Mouse (Mus musculus): ENCODE results near the gene Fdxr. TPM values are rescaled to one million over a fixed set of nuclear protein-coding genes. Genes with fewer than 3 reads are reported as not detected.

Fdxr gene
- polyA plus RNA-seq (2017; shearing (Covaris generic)) = 10 to 100 TPM; 20.6 to 26.2 (median 23.7) TPM

DNA sequence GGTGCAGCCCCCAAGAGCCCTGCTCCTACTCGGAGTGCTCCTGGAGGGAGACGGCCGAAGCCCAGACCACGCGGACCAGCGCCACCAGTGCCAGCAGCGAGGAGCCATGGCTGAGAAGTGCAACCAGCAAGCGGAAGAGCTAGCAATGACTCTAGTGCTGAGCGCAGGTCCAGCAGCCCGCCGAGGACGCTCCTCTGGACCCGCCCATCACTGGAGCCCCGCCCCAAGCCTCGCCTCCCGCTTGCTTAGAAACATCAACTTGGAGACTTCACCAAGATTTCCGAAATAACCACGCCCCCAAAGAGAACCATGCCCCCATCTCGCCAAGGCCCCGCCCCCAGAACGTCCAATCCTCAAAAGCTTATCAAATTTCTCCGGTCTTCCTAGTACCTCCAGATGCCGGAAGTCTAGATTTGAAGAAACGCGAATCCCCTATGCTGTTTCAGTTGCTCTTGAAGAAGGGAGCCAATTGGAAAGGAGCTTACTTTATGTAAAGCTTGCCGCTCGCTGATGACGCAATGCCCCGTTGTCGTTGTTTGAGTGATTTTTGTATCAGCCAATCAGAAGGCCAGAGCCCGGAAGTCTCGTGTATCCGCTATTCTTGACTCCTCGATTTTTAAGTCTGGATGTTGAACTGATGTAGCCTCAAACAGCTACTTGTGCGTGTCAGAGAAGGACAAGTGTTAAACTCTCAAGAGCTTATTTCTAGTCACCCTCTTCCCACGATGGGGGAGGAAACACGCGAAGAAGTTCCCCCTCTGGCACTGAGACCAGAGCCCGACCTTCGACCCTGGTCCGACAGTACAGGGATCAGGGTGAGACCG lies at the start of gene Fdxr:
Gene Fdxr (minus strand): TSS at position 271 of the 824 bp plus-strand sequence.
- peak; percentile 94 for ATAC-seq

- no peak for ATAC-seq
Measured at GRCm38 (mm10) chr11:115323354-115323753, 46.5 kb upstream of the Fdxr start.

- ATAC-seq = peak; percentile 41
Measured at GRCm38 (mm10) chr11:115321906-115322693, 45.2 kb upstream of the Fdxr start, which contains the start of gene Ush1g. Gene Ush1g (minus strand): TSS chr11:115322041.

DNA sequence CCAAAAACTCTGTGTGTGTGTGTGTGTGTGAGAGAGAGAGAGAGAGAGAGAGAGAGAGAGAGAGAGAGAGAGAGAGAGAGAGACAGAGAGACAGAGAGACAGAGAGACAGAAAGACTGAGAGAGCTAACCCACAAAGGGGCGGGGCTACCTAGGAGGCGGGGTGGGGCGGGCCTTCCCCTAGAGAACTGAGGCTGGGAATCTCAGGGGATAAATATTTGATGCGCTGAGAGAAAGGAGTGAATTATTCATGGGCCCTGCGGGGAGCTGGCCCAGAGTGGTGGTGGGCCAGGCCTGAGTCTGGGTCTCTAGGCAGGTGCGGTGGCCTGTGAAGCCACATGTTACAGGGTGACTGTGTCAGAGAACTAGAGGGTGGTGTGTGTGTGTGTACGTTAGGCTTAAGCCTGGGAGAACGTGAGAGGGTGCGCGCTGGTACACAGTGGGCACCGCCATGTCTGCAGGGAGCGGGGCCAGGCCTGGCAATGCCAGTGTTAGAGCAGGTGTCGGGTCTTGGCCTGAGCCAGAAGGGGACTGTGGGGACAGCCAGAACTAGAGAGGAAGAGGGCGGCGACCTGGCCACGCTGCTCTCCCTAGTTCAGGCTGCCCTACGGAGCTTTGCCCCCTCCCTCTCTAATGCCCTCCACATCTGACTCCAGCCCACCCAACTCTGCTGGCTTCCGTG lies 43.0 kb upstream of the Fdxr start:
- ATAC-seq = no peak

DNA sequence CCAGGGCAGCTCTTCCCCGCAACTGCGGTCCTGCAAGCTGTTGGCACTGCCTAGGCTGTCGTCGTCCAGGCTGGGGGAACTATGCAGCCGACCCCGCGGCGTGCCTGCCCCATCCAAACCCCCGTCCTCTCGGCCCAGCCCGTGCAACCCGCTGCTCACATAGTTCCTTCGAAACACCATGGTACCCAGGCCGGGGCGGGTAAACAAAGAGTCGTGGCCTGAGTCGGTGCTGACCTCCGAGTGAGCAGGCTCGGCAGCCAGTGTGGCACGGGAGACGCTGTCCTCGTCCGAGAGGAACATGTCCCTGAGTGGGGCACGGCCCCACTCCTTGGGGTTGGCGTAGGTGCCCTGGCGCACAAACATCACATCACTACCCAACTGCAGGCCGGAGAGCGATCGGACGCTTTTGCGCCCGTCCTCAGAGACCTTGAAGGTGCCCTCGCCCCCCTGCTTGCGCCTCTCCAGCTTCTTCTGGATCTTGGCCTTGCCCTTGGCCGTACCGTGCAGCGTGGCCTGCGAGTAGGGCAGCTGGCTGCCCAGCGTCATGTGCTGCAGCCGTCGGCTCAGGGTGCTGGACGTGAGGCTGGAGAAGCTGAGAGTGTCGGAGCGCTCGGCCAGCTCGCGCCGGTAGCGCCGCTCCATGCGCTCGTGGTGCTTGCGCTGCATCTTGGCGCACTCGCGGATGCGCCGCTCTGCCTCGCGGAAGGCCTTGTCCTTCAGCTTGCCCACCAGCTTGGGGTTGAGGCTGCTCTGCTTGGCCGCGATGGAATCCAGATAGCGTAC lies 41.6 kb upstream of the Fdxr start:
- no peak for ATAC-seq

DNA sequence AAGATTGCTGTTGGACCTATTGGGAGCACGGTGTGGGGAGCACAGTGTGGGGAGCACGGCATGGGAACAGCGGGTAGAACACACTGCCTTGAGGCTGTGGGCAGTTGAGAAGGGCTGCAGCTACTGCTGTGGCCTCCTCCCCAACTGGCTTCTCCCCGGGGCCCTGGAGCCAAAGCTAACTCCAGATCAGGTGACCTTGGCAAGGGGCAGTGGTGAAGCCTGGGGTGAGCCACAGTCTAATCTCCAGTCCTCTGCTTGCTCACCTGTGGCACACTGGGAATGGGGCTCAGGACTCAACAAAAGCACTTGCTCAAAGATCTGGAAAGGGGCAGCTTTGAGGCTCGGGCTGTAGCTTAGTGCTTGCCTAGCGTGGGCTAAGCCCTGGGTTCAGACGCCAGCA lies 40.4 kb upstream of the Fdxr start:
- no peak for ATAC-seq

DNA sequence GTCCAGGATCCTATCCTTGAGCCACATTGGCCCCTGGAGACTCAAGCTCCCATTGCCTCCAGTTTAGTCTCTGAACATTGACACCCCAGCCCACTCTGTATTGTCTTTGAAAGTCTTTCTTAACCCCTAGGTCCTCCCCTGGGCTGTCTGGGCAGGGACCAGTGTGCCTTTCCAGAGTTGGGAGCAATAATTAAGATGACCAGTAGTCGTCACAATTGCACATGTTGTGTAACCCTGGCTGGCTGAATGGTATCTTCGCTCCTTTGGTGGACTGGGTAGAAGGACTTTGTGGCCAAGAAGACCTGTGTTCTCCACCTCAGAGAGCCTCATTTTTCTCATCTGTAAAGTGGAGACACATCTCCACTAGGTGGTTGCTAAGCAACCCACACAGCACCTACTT lies 37.4 kb upstream of the Fdxr start:
- ATAC-seq = no peak

DNA sequence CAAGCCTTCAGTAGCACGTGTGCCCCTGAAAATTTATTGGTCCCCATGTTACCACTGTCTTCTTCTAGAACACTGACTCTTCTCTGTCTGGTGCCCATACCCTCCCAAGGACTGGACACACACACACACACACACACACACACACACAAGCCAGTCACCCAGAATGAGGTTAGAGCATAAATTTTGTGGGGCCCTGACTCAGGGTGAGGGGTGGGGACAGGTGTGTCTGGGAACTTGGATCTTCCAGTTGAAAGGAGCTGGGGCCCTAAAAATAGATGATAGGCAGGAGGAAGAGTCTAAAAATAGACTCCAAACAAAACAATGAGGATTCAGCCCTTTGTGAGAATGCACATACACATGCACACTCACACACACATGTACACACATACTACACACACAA lies 31.9 kb upstream of the Fdxr start:
- no peak for ATAC-seq

GRCm38 (mm10) chr11:115306863-115307262 lies 30.0 kb upstream of the Fdxr start, which contains the start of gene Otop2:
Gene Otop2 (plus strand): TSS chr11:115307163.
- ATAC-seq = no peak

DNA sequence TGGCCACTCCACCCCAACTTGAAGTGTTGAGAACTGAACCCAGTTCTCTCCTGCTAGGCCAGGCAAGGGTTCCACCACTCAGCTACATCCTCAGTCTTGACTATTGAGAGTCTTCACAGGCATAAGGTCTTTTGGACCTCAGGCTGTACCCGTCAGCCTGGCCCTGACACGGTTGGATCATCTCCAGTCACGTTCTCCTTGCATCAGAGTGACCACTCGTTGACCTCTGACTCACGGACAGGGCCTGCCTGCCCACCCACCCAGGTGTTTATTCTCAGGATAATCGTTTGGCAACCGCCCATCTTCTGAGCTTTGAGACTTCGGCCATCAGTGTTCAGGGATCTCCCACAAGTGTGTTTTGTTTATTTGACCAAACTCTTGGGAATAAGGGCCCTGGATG lies 26.3 kb upstream of the Fdxr start:
- ATAC-seq = no peak

DNA sequence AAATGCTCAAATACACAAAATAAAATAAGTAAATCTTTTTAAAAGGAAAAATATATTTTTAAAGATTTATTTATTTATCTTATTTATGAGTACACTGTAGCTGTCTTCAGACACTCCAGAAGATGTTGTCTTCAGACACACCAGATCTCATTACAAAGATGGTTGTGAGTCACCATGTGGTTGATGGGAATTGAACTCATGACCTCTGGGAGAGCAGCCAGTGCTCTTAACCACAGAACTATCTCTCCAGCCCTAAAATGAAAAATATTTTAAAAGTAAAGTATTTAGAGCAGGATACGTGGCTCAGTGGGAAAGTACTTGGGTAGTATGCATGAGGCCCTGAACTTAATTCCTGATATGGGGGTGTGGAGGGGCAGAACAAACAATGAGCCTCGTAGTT lies 24.5 kb upstream of the Fdxr start:
- ATAC-seq = no peak

DNA sequence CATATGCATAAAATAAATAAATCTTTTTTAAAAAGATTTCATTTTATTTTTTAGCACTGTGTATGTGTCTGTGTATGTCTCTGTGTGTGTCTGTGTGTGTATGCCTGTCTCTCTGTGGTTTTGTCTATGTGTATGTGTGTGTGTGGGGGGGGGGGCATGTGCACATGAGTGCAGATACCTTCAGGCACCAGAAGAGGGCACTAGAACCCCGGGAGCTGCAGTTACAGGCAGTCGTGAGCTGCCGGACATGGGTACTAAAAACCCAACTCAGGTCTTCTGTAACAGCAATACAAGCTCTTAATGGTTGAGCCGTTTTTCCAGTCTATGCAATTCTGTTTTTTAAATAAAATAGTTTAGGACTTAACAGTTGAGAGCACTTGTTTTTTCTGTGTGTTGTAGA lies 23.9 kb upstream of the Fdxr start:
- no peak for ATAC-seq

- ATAC-seq = no peak
Measured at GRCm38 (mm10) chr11:115298160-115298559, 21.3 kb upstream of the Fdxr start.

DNA sequence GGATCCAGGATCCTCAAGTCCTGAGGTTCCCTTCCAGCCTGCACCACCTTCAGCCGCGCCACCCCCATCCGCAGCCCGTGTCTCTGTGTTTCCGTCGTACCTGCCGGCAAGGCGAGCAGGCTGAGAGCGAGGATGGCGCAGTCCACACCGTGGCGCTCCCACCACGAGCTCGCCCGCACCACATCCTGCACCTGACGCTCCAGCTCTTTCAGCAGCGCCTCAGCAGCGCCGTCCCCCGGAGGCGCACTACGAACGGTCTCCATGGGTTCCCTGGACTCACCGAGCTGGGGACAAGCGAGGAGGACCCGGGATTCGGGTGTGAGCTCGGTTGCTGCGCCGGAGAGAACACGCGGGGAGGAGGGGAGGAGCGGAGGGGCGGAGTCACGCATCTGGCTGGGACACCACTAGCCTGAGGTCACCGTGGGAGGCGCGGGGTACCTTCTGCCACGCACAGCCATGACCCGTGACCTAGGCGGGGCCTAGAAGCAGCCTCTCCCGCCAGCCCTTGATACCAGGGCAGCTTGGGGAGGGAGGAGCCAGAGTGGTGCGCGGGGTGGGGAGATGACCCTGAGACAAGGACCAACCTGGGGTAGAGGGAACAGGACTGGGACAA lies 20.5 kb upstream of the Fdxr start, which contains the start of gene Fads6:
Gene Fads6 (minus strand): TSS at position 450 of the 613 bp plus-strand sequence.
- ATAC-seq = peak; percentile 93

- peak; percentile 14 for ATAC-seq
Measured at GRCm38 (mm10) chr11:115296471-115297210, 19.8 kb upstream of the Fdxr start.

GRCm38 (mm10) chr11:115295939-115296338 lies 19.1 kb upstream of the Fdxr start:
- ATAC-seq = no peak

GRCm38 (mm10) chr11:115292631-115293375 lies 16.0 kb upstream of the Fdxr start:
- ATAC-seq = no peak

DNA sequence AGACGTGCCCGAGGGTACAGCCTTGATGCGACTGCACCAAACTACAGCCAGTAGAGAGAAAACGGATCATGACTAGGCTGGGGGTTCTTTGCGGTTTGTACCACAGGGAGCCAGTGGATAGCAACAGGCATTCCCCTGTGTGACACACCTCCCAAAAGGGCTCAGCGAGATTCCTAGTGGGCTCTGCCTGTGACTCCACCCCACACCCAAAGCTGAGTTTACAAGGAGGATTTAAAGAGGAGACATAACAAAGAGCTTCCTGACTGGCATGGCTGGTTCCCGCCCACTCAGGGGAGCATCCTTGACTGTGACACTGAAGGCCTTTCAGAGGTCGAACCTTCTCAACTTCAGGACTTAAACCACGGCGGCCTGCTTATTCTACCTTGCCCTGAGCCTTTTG lies 14.7 kb upstream of the Fdxr start:
- no peak for ATAC-seq

GRCm38 (mm10) chr11:115290919-115291318 lies 14.1 kb upstream of the Fdxr start:
- ATAC-seq = no peak

DNA sequence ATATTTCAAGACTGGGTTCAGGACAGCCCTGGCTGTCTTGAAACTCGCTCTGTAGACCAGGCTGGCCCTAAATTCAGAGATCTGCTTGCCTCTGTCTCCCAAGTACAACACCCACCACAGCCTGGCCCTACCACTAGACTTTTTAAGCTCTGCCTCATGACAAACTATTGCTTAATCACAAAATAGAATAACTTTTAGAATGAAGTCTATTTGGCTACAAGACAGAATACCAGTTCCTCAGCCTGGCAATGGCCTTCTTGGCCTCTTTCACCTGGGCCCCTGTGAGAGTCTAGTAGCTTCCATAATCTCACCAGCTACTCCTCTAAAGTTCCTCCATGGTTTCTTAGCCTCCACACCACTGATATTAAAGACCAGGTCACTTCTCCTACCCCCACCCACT lies 13.5 kb upstream of the Fdxr start:
- ATAC-seq = no peak

Data from inflammation-experienced regulatory T-cells, adult 6 months (primary cell).